Mouse (Mus musculus) C2C12 (cell line): ENCODE data around the gene Dysf. TPM values are rescaled to one million over a fixed set of nuclear protein-coding genes. Genes with fewer than 3 reads are reported as not detected.

Experiments used
- H3K27me3 ChIP-seq: one replicate; pipeline ENCODE4 v1.6.1; 2011; ENCODE audit not compliant: control insufficient read depth, insufficient read depth, insufficient read length
- H3K36me3 ChIP-seq: one replicate; pipeline ENCODE4 v1.6.1; 2011; ENCODE audit not compliant: control insufficient read depth, insufficient read depth
- H3K4me3 ChIP-seq: one replicate; pipeline ENCODE4 v1.5.1; 2011; ENCODE audit warnings: mild to moderate bottlenecking, control low read depth; ENCODE audit not compliant: poor library complexity, insufficient read depth, severe bottlenecking
- H3K79me2 ChIP-seq: one replicate; pipeline ENCODE4 v1.6.1; 2011; ENCODE audit not compliant: control insufficient read depth, insufficient read depth
- H3K79me3 ChIP-seq: one replicate; pipeline ENCODE4 v1.6.1; 2011; ENCODE audit warnings: low read depth, control low read depth
- H3ac ChIP-seq: one replicate; pipeline ENCODE3; 2011; ENCODE audit warnings: low read depth; ENCODE audit not compliant: control insufficient read depth, insufficient read length
- CEBPB ChIP-seq: IDR thresholded peaks from one replicate; pipeline ENCODE4 v1.6.1; 2011; ENCODE audit warnings: low read depth, mild to moderate bottlenecking, control low read depth, moderate library complexity
- CTCF ChIP-seq: IDR thresholded peaks from one replicate; pipeline ENCODE4 v1.5.1; 2011; ENCODE audit not compliant: control insufficient read depth, insufficient read depth, insufficient read length
- FOSL1 ChIP-seq: IDR thresholded peaks from one replicate; pipeline ENCODE4 v1.8.0; 2011; ENCODE audit warnings: mild to moderate bottlenecking, low read length; ENCODE audit not compliant: poor library complexity, insufficient read depth, severe bottlenecking
- MAX ChIP-seq: IDR thresholded peaks from one replicate; pipeline ENCODE4 v1.6.1; 2011; ENCODE audit warnings: mild to moderate bottlenecking, control low read depth
- MYOD1 ChIP-seq: IDR thresholded peaks from one replicate; pipeline ENCODE4 v1.6.1; 2011; ENCODE audit warnings: low read depth; ENCODE audit not compliant: control insufficient read depth, insufficient read length
- MYOG ChIP-seq: IDR thresholded peaks from one replicate; pipeline ENCODE4 v1.6.1; 2011; ENCODE audit not compliant: control insufficient read depth, insufficient read length; ENCODE audit errors: extremely low read depth
- USF1 ChIP-seq: IDR thresholded peaks from one replicate; pipeline ENCODE4 v1.6.1; 2011; ENCODE audit warnings: low read depth, mild to moderate bottlenecking, control low read depth, moderate library complexity
- polyA plus RNA-seq: library from polyadenylated mRNA; unstranded; fragments of >200 nt; fragmentation: generic; extraction: Trizol; gene quantifications from one replicate; pipeline ENCODE4 v1.2.1, GENCODE M21; 2012; ENCODE audit warnings: missing spikeins

Gene Dysf
- polyA plus RNA-seq, 1 experiment, result 1.9 TPM

DNA sequence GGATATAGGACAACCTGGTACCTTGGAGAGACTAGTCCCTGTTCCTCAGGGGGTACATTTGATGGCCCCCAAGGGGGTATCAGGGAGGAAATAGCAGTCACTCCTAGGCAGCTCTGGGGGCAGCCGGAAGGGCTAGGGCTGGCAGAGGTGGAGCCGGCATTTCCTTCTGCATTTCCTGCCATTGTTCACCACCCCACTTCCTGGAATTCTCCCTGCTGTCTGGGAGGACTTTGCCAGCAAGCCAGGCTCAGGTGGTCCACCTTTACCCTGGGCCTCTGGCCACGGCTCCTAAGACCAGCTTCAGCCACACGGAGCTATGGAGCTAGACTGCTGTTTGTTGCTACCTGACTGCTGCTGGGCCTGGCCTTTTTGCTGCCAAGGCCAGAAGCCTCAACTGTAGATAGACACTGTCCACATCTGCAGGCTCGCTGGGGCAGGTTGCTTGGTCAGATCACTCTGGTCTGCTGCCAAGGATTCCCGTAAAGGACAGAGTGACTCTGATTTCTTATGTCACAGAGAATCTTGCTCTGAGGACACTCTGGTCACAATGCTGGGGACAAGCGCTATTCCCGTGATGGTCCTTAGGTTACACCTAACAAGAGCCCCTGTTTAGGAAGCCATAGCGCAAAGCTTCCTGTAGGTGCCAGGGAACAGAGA lies 45.6 kb downstream of the Dysf start:
- Histone ChIP-seq H3K79me2 (no peaks in the 10 kb centered on the region), H3K4me3 (no peak overlapping the region), H3ac (no peak overlapping the region), H3K27me3 (no peaks in the 10 kb centered on the region), H3K79me3 (no peaks in the 10 kb centered on the region), H3K36me3 (no peaks in the 10 kb centered on the region)
- TF ChIP-seq FOSL1 (no peak), USF1 (no peak), CEBPB (no peak), MYOG (no peak), MAX (no peak), CTCF (no peak), MYOD1 (no peak)

- H3K27me3 ChIP-seq, result no peaks in the 10 kb centered on the region
- no peak overlapping the region for H3ac ChIP-seq
- TF ChIP-seq CEBPB, result no peak
- TF ChIP-seq USF1, result no peak
- no peak for TF ChIP-seq MYOG
- no peak for TF ChIP-seq MAX
- no peak for TF ChIP-seq FOSL1
- TF ChIP-seq CTCF, result no peak
- TF ChIP-seq MYOD1, result no peak
- no peaks in the 10 kb centered on the region for H3K36me3 ChIP-seq
- H3K79me2 ChIP-seq, result no peaks in the 10 kb centered on the region
- H3K79me3 ChIP-seq, result no peaks in the 10 kb centered on the region
- no peak overlapping the region for H3K4me3 ChIP-seq
Observed at GRCm38 (mm10) chr6:84055619-84056018, 47.2 kb downstream of the Dysf start.

DNA sequence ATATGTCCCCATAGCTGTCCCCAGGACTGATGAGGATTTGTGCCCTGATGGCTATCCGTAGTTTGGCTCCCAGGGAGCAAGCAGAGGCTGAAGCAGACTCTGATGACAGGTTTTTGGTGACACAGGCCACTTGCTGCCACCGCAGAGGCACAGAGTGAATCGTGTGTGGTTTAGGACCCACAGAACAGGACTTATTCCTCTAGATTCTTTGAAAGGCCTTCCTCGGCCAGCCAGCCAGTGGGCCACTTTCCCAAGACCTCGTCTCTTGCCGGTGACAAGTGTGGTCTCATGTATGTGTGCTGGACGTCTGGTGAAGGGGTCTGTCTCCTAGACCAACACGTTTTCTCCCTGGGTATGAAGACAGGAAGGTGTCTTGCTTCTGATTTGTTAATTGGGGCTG lies 48.8 kb downstream of the Dysf start:
- no peaks in the 10 kb centered on the region for H3K79me2 ChIP-seq
- no peaks in the 10 kb centered on the region for H3K36me3 ChIP-seq
- no peak for TF ChIP-seq MAX
- TF ChIP-seq CEBPB, result no peak
- no peak for TF ChIP-seq USF1
- no peak for TF ChIP-seq MYOD1
- TF ChIP-seq FOSL1, result no peak
- no peak for TF ChIP-seq CTCF
- no peak overlapping the region for H3ac ChIP-seq
- no peaks in the 10 kb centered on the region for H3K79me3 ChIP-seq
- peaks cover 2% of the 10 kb centered on the region for H3K27me3 ChIP-seq
- no peak overlapping the region for H3K4me3 ChIP-seq

DNA sequence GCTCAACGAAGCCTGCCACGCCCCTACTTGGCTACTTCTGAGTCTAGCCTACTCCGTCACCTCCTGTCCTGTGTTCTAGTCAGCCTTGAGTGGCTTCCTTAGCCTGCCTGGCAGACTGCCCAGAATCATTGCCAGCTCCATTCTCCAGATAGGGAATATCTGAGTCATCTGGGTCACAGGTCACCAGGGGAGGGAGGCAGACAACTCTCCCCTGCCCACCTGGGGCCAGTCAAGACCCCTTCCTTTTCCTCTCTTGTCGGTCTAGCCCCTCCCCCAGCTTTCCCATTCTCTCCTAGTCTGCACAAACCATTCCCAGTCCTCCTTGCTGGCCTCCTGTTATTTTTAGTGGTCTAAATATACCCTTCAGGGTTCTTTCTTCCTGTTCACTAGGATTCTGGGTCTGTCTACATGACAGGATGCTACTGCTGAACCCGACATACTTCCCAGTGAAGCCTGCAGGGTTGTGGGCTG lies 50.3 kb downstream of the Dysf start:
- Histone ChIP-seq H3ac (no peak overlapping the region), H3K4me3 (no peak overlapping the region), H3K79me3 (no peaks in the 10 kb centered on the region), H3K79me2 (no peaks in the 10 kb centered on the region), H3K36me3 (no peaks in the 10 kb centered on the region), H3K27me3 (peaks cover 11% of the 10 kb centered on the region)
- no peak for TF ChIP-seq USF1

GRCm38 (mm10) chr6:84059771-84060414 lies 51.5 kb downstream of the Dysf start:
- H3K79me2 ChIP-seq, result no peaks in the 10 kb centered on the region
- H3K36me3 ChIP-seq, result no peaks in the 10 kb centered on the region
- no peak overlapping the region for H3K4me3 ChIP-seq
- no peak for TF ChIP-seq CEBPB
- no peak for TF ChIP-seq FOSL1
- TF ChIP-seq CTCF, result no peak
- no peak for TF ChIP-seq MYOD1
- no peak for TF ChIP-seq MYOG
- TF ChIP-seq MAX, result no peak
- TF ChIP-seq USF1, result no peak
- no peak overlapping the region for H3ac ChIP-seq
- H3K79me3 ChIP-seq, result no peaks in the 10 kb centered on the region
- peaks cover 11% of the 10 kb centered on the region for H3K27me3 ChIP-seq

GRCm38 (mm10) chr6:84061328-84061727 lies 52.9 kb downstream of the Dysf start:
- Histone ChIP-seq H3ac (no peak overlapping the region), H3K79me2 (no peaks in the 10 kb centered on the region), H3K4me3 (no peak overlapping the region), H3K27me3 (peaks cover 11% of the 10 kb centered on the region), H3K79me3 (no peaks in the 10 kb centered on the region), H3K36me3 (no peaks in the 10 kb centered on the region)
- TF ChIP-seq CTCF, result peak; percentile 84
- no peak for TF ChIP-seq MYOG
